Mouse (Mus musculus): ENCODE results near the gene Wnk1. TPM values are rescaled to one million over a fixed set of nuclear protein-coding genes. Genes with fewer than 3 reads are reported as not detected.

The Wnk1 gene
- polyA plus RNA-seq, 1 experiment from 2014 or later, result 55.2 TPM

GRCm38 (mm10) chr6:120079547-120079946 is 41.1 kb upstream of the Wnk1 start:
- ATAC-seq (replicated peaks; ENCODE audit: low FRiP score) (no peak), DNase-seq (ENCODE audit: low spot score) (no peak)
- Histone ChIP-seq H3K36me3 (ENCODE audit: control insufficient read depth, insufficient read depth, low read length) (no peaks in the 10 kb centered on the region), H3K9me3 (ENCODE audit: control insufficient read depth, low read length) (no peaks in the 10 kb centered on the region), H3K9ac (ENCODE audit: low read depth, low read length) (no peak overlapping the region), H3K27me3 (replicated peaks; ENCODE audit: control insufficient read depth, insufficient read depth, low read length) (no peaks in the 10 kb centered on the region), H3K27ac (ENCODE audit: low read depth, low read length) (no peak overlapping the region), H3K4me1 (replicated peaks; ENCODE audit: control insufficient read depth, insufficient read depth, low read length) (no peaks in the 10 kb centered on the region), H3K4me2 (no peak overlapping the region), H3K4me3 (ENCODE audit: low read depth, low read length) (no peak overlapping the region)
- WGBS, result 78% methylated on average over 10 of the region's 10 CpGs

GRCm38 (mm10) chr6:120076619-120077450 is 38.4 kb upstream of the Wnk1 start:
- DNase-seq (ENCODE audit: low spot score) (no peak), ATAC-seq (replicated peaks; ENCODE audit: low FRiP score) (peak; percentile 64)
- Histone ChIP-seq H3K9me3 (ENCODE audit: control insufficient read depth, low read length) (no peaks in the 10 kb centered on the region), H3K4me2 (no peak overlapping the region), H3K36me3 (ENCODE audit: control insufficient read depth, insufficient read depth, low read length) (no peaks in the 10 kb centered on the region), H3K9ac (ENCODE audit: low read depth, low read length) (no peak overlapping the region; the same call in 1 of the 2 replicates), H3K27ac (ENCODE audit: low read depth, low read length) (peak overlapping the region; percentile 46; the same call in 1 of the 2 replicates), H3K4me1 (replicated peaks; ENCODE audit: control insufficient read depth, insufficient read depth, low read length) (no peaks in the 10 kb centered on the region), H3K27me3 (replicated peaks; ENCODE audit: control insufficient read depth, insufficient read depth, low read length) (no peaks in the 10 kb centered on the region), H3K4me3 (ENCODE audit: low read depth, low read length) (no peak overlapping the region)
- WGBS, result 65% methylated on average over 6 of the region's 6 CpGs

- H3K4me1 ChIP-seq (replicated peaks; ENCODE audit: control insufficient read depth, insufficient read depth, low read length), result no peaks in the 10 kb centered on the region
- no peaks in the 10 kb centered on the region for H3K36me3 ChIP-seq (ENCODE audit: control insufficient read depth, insufficient read depth, low read length)
- WGBS, result 84% methylated on average over 2 of the region's 2 CpGs
- H3K27me3 ChIP-seq (replicated peaks; ENCODE audit: control insufficient read depth, insufficient read depth, low read length), result no peaks in the 10 kb centered on the region
- H3K9me3 ChIP-seq (ENCODE audit: control insufficient read depth, low read length), result no peaks in the 10 kb centered on the region
- no peak overlapping the region for H3K4me2 ChIP-seq
- DNase-seq (ENCODE audit: low spot score) (no peak), ATAC-seq (replicated peaks; ENCODE audit: low FRiP score) (no peak)
- no peak overlapping the region for H3K4me3 ChIP-seq (ENCODE audit: low read depth, low read length)
- no peak overlapping the region for H3K27ac ChIP-seq (ENCODE audit: low read depth, low read length)
- H3K9ac ChIP-seq (ENCODE audit: low read depth, low read length), result no peak overlapping the region
Measured at GRCm38 (mm10) chr6:120072630-120073029, 34.2 kb upstream of the Wnk1 start.

- 84% methylated on average over 3 of the region's 3 CpGs for WGBS
- Histone ChIP-seq H3K9ac (ENCODE audit: low read depth, low read length) (no peak overlapping the region), H3K4me1 (replicated peaks; ENCODE audit: control insufficient read depth, insufficient read depth, low read length) (no peaks in the 10 kb centered on the region), H3K9me3 (ENCODE audit: control insufficient read depth, low read length) (no peaks in the 10 kb centered on the region), H3K27me3 (replicated peaks; ENCODE audit: control insufficient read depth, insufficient read depth, low read length) (no peaks in the 10 kb centered on the region), H3K36me3 (ENCODE audit: control insufficient read depth, insufficient read depth, low read length) (no peaks in the 10 kb centered on the region), H3K27ac (ENCODE audit: low read depth, low read length) (no peak overlapping the region), H3K4me2 (no peak overlapping the region), H3K4me3 (ENCODE audit: low read depth, low read length) (no peak overlapping the region)
- no peak for ATAC-seq (replicated peaks; ENCODE audit: low FRiP score)
- no peak for DNase-seq (ENCODE audit: low spot score)
Measured at GRCm38 (mm10) chr6:120069546-120069945, 31.1 kb upstream of the Wnk1 start.

- Histone ChIP-seq H3K4me3 (ENCODE audit: low read depth, low read length) (no peak overlapping the region), H3K9ac (ENCODE audit: low read depth, low read length) (no peak overlapping the region), H3K36me3 (ENCODE audit: control insufficient read depth, insufficient read depth, low read length) (no peaks in the 10 kb centered on the region), H3K27me3 (replicated peaks; ENCODE audit: control insufficient read depth, insufficient read depth, low read length) (no peaks in the 10 kb centered on the region), H3K9me3 (ENCODE audit: control insufficient read depth, low read length) (no peaks in the 10 kb centered on the region), H3K4me1 (replicated peaks; ENCODE audit: control insufficient read depth, insufficient read depth, low read length) (no peaks in the 10 kb centered on the region), H3K4me2 (no peak overlapping the region), H3K27ac (ENCODE audit: low read depth, low read length) (no peak overlapping the region)
- DNase-seq (ENCODE audit: low spot score) (no peak), ATAC-seq (replicated peaks; ENCODE audit: low FRiP score) (peak; percentile 64; the same call in 1 of the 2 replicates)
- WGBS, result 44% methylated on average over 6 of the region's 6 CpGs
Measured at GRCm38 (mm10) chr6:120065552-120066177, 27.2 kb upstream of the Wnk1 start.

GRCm38 (mm10) chr6:120064627-120065026 is 26.2 kb upstream of the Wnk1 start:
- DNase-seq (ENCODE audit: low spot score) (no peak), ATAC-seq (replicated peaks; ENCODE audit: low FRiP score) (no peak)
- no peak overlapping the region for H3K4me2 ChIP-seq
- no peaks in the 10 kb centered on the region for H3K4me1 ChIP-seq (replicated peaks; ENCODE audit: control insufficient read depth, insufficient read depth, low read length)
- H3K4me3 ChIP-seq (ENCODE audit: low read depth, low read length), result no peak overlapping the region
- WGBS, result 54% methylated on average over 2 of the region's 2 CpGs
- H3K27ac ChIP-seq (ENCODE audit: low read depth, low read length), result no peak overlapping the region
- no peak overlapping the region for H3K9ac ChIP-seq (ENCODE audit: low read depth, low read length)
- H3K27me3 ChIP-seq (replicated peaks; ENCODE audit: control insufficient read depth, insufficient read depth, low read length), result no peaks in the 10 kb centered on the region
- no peaks in the 10 kb centered on the region for H3K36me3 ChIP-seq (ENCODE audit: control insufficient read depth, insufficient read depth, low read length)
- no peaks in the 10 kb centered on the region for H3K9me3 ChIP-seq (ENCODE audit: control insufficient read depth, low read length)

DNA sequence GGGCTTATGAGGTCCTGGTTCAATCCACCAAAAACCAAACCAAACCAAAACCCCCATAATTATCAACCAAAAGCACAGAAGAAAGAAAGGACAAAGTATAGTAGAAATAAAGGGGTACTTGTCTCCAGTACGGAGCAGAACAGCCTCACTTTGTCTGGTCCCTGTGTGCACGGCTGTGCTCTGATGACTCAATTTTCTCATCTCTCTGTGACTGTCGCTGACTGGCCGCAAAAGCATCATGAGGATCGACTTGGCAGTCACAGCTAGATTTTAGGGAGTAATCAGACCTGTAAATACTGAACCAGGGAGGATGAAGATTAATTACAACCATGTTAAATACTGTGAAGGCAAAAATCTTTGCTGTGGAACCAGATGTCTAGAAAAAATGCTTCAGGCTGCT is 24.5 kb upstream of the Wnk1 start:
- WGBS, result 87% methylated on average over 5 of the region's 5 CpGs
- H3K27me3 ChIP-seq (replicated peaks; ENCODE audit: control insufficient read depth, insufficient read depth, low read length), result no peaks in the 10 kb centered on the region
- no peaks in the 10 kb centered on the region for H3K36me3 ChIP-seq (ENCODE audit: control insufficient read depth, insufficient read depth, low read length)
- H3K4me1 ChIP-seq (replicated peaks; ENCODE audit: control insufficient read depth, insufficient read depth, low read length), result no peaks in the 10 kb centered on the region
- no peak overlapping the region for H3K4me3 ChIP-seq (ENCODE audit: low read depth, low read length)
- no peak overlapping the region for H3K4me2 ChIP-seq
- ATAC-seq (replicated peaks; ENCODE audit: low FRiP score) (no peak), DNase-seq (ENCODE audit: low spot score) (no peak)
- no peak overlapping the region for H3K9ac ChIP-seq (ENCODE audit: low read depth, low read length)
- H3K27ac ChIP-seq (ENCODE audit: low read depth, low read length), result no peak overlapping the region
- no peaks in the 10 kb centered on the region for H3K9me3 ChIP-seq (ENCODE audit: control insufficient read depth, low read length)

GRCm38 (mm10) chr6:120055666-120056540 is 17.4 kb upstream of the Wnk1 start:
- H3K9ac ChIP-seq (ENCODE audit: low read depth, low read length), result no peak overlapping the region
- H3K27me3 ChIP-seq (replicated peaks; ENCODE audit: control insufficient read depth, insufficient read depth, low read length), result no peaks in the 10 kb centered on the region
- H3K36me3 ChIP-seq (ENCODE audit: control insufficient read depth, insufficient read depth, low read length), result no peaks in the 10 kb centered on the region
- no peak overlapping the region for H3K27ac ChIP-seq (ENCODE audit: low read depth, low read length)
- H3K4me1 ChIP-seq (replicated peaks; ENCODE audit: control insufficient read depth, insufficient read depth, low read length), result no peaks in the 10 kb centered on the region
- no peaks in the 10 kb centered on the region for H3K9me3 ChIP-seq (ENCODE audit: control insufficient read depth, low read length)
- no peak overlapping the region for H3K4me3 ChIP-seq (ENCODE audit: low read depth, low read length)
- 44% methylated on average over 2 of the region's 2 CpGs for WGBS
- no peak overlapping the region for H3K4me2 ChIP-seq
- DNase-seq (ENCODE audit: low spot score) (no peak), ATAC-seq (replicated peaks; ENCODE audit: low FRiP score) (no peak)
